Mouse (Mus musculus) fat pad, adult 2 months (tissue): ENCODE results near the gene Vangl1.
"Not testable (repeated sequence)": the region's sequence is repeated elsewhere in the genome, so short reads cannot be mapped to it uniquely, and the experiment has no call there.

Experiments used
- DNase-seq: peaks from one replicate; pipeline ENCODE4 v3.0.0-alpha.2; 2011; ENCODE audit warnings: low read depth, low spot score; ENCODE audit errors: extremely low read depth

Vangl1 gene

DNA sequence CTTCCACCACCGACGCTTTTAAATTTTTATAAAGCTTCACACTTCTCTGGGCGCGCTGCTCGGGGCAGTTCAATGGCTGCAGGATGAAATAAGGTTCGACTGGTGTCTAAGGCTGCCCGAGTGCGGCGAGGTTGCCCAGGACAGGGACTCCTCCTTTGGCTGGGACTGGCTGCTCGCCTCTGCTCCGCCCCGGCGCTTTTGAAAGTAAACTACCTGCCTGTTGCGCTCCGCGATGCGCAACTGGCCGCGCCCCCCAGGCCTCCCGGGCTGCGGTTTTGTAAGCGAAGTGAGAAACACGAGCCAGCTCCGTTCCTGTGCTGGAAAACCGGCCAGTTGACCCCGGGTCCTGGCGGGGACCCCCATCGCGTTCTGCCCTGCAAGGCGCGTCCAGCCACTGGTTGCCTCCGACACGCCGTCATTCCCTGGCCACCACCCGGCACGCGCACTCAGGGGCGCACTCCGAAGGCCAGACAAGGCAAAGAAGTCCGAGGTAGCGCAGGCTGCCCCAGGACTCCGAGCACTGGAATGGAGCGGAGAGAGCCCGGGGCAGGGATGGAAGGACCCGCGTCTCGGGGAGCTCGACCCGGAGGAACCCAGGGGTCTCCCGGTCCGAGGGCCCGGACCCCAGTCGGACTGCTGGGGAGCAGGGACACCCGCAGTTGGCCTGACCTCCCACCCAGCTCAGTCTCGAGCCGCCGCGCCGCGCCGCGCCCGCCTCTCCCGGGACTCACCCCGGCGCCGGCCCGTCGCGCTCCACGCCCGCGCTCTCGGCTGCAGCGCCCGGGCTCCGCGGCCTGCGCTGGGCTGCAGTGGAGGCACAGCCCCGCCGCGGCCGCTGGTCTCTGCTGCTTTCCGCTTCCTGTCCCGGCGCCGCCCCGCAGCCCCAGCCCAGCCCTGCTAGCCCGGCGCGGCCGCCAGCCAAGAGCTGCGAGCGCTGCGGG lies at the start of gene Vangl1:
Gene Vangl1 (minus strand): TSS at position 913 of the 941 bp plus-strand sequence.
- no peak for DNase-seq

- DNase-seq = no peak
These were observed 49.1 kb upstream of the Vangl1 start for GRCm38 (mm10) chr3:102253554-102253953.

- DNase-seq = no peak
These were observed 48.4 kb upstream of the Vangl1 start for GRCm38 (mm10) chr3:102252927-102253326.

- no peak for DNase-seq
These were observed 46.4 kb upstream of the Vangl1 start for GRCm38 (mm10) chr3:102250873-102251272.

DNA sequence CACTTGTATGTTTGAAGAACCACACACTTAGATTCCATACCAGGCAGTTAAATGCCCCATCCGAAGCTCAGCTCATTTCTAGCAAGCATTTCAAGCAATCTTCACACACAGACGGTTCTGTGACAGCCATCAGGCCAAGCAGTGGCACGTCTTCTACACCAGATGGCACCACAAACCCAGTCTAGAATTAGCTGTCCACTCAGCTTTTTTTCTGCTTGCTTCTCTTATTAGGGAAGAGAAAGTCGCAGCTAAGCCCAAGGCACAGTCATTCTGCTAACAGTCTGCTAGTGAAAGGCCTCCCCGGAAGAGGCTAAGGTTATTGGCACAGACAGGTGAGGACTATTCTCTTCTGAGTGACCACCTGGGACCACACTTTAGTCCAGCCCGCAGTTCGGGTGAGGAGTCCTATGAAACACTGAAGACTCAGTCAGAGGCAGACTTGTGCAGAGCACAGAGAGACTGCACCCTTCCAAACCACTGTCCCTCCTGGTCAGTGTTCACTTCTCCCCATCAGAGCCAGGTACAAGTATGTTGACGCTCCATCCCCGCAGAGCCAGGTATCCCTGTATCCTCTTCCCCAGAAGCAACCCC lies 45.0 kb upstream of the Vangl1 start:
- no peak for DNase-seq

GRCm38 (mm10) chr3:102244601-102245000 lies 40.1 kb upstream of the Vangl1 start:
- DNase-seq = no peak

GRCm38 (mm10) chr3:102242854-102243253 lies 38.4 kb upstream of the Vangl1 start:
- peak; percentile 31 for DNase-seq

- DNase-seq = no peak
These were observed 27.1 kb upstream of the Vangl1 start for GRCm38 (mm10) chr3:102231418-102232134.

DNA sequence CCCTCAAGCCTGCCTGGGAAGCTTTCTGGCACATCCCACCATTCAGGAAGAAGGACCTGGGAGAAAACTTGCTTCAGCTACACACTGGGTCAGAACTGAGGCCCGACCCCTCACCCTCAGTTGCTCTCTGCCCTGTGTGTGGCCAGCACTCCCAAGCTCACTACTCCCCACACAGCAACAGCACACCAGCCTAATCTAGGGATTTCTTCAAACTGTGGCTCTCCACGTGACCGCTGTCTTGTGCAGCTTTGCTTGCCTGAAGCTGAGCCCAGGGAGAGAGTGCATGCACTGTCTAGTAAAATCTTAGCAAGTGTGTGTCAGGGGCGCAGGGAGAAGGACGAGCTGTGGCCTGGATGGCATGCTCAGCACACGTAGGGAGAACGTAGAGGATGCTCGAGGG lies 18.3 kb upstream of the Vangl1 start:
- no peak for DNase-seq

- no peak for DNase-seq
These were observed 13.8 kb upstream of the Vangl1 start for GRCm38 (mm10) chr3:102218301-102218700.

DNA sequence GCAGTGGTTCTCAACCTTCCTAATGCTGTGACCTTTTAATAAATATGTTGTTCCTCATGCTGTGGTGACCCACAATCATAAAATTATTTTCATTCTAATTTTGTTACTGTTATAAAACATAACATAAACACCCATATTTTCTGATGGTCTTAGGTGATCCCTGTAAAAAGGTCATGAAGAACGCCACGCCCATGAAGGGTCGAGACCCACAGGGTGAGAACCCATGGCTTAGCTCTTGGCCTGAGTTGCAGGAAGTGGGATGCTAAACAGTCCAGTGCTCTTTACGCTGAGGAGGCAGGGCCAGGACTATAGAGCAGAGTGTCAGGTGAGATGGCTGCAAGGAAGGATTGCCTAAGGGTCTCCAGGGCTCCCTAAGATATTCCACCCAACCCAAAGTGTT lies 10.2 kb upstream of the Vangl1 start:
- no peak for DNase-seq

GRCm38 (mm10) chr3:102214299-102214698 lies 9.8 kb upstream of the Vangl1 start:
- no peak for DNase-seq

GRCm38 (mm10) chr3:102212896-102213295 lies 8.4 kb upstream of the Vangl1 start:
- no peak for DNase-seq

- no peak for DNase-seq
These were observed 7.8 kb upstream of the Vangl1 start for GRCm38 (mm10) chr3:102212336-102212735.

- no peak for DNase-seq
These were observed 6.8 kb upstream of the Vangl1 start for GRCm38 (mm10) chr3:102211340-102211739.

DNA sequence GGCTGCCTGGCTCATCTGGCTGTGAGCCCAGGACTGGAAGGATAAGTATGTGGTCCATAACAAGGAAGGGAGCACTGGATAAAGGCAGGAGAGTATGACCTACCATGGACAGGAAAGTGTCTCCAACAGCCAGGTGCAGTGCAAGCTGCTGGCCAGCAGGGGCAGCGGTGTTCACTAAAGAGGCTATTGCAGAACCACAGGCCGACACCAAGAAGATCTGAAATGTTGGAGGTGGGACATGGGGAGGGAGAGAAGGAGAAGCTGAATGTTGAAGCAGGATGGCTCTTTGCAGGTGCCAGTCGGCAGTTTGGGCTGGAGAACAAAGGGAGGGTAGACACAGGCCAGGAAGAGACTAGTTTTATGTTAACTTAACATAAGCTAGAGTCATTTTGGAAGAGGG lies 6.3 kb upstream of the Vangl1 start:
- DNase-seq = no peak

GRCm38 (mm10) chr3:102208861-102209260 lies 4.4 kb upstream of the Vangl1 start:
- DNase-seq = no peak

GRCm38 (mm10) chr3:102205458-102205830 lies 951 bp upstream of the Vangl1 start:
- DNase-seq = no peak

DNA sequence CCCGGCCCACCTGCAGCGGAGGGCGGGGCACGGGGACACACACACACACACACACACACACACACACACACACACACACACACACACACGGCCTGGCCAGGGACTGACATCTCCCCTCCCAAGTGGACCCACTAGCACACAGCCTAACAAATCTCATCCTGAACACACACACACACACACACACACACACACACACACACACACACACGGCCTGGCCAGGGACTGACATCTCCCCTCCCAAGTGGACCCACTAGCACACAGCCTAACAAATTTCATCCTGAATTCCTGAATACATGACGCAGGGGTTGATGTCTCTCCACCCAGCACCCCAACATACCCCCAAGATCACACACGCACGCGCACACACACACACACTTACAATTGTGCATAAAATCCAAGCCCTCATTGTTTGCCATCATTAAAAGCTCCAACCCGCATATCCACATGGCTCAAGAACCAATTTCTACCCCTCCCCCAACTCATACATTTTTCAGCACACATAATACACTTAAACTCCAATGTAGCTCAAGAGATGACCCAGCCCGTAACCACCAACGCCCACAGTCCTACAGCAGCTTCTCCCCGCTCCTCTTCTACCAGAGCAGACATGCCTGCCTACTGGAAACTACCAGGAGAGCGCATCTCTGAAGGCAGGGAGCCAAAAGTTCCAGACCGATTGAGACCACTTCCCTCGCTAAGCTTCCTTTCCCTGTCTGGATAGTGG lies 403 bp upstream of the Vangl1 start:
- DNase-seq = not testable (repeated sequence)

DNA sequence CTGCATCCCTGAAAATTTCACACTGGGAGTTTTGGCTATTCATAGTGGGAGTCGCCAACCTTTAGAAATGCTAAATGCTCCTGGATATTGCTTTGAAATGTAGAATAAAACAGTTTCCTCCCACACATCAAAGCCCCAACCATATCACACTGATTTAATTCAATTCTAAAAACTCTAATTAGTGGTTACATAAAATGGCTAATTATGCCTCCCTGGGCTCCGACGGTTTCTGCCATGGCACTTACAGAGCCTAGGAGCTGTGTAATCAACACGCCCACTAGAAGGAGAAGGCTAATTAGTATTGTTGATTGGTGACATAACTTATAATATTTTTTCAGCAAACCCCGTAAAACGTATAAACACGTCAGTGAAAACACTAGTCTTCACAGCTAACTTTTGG lies 1.4 kb downstream of the Vangl1 start:
- no peak for DNase-seq

DNA sequence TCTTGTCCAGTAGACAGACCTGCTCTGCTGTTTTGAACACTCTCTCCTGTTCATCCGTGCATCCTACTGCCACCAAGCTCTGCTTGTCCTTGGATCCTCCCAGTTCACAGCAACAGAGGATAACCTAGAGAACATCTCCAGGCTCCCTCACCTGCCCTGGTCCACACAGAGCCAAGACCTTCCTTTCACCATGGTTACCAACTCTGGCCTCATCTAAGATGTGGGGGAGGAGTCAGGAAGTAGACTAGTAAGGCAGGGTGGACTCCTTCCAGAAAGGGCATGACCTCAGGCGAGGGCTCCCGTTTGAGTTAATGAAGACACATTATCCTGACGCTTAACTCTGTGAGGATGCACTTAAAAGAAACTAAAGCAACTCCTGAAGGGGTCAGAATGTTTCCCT lies 4.5 kb downstream of the Vangl1 start:
- no peak for DNase-seq
